Mouse (Mus musculus) kidney, adult 2 months (tissue): Measurements from ENCODE around the gene Vps45.

Source experiments
- CTCF ChIP-seq: fragments of 200-500 bp; conservative IDR thresholded peaks from 2 replicates; pipeline ENCODE4 v1.5.1; 2011; ENCODE audit warnings: low read depth, mild to moderate bottlenecking, control low read depth, low read length, moderate library complexity, mixed read lengths; ENCODE audit not compliant: insufficient read depth, insufficient read length
- POLR2A ChIP-seq: fragments of 200-500 bp; IDR thresholded peaks from one replicate; pipeline ENCODE4 v1.6.1; 2011; ENCODE audit warnings: low read depth, low read length, control low read depth

DNA sequence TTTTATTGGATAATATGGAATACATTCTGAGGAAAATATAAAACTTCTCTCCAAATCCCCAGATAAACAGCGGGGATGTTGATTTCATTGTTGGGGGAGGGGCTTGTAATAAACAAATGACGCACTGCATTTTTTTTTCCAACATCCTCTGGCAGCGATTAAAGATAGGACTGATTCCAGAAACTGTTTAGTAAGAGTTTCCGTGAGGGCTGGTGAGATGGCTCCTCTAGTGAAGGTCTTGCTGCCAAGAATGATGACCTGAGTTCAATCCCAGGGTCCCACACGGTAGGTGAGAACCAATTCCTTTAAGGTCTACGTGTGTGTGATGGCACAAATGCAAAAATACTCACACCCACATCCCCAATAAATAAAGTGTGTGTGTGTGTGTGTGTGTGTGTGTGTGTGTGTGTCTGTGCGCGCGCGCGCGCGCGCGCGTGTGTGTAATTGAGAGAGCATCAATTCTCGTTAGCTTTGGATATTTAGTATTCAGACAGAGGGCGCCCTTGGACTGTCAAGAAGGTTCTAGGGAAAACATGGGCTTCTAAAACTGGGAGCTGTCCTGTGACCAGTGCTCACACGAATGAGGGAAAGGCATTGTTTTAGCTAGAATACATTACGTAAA, 7.6 kb upstream of the Vps45 start:
- TF ChIP-seq POLR2A = no peak
- peak; percentile 55 for TF ChIP-seq CTCF
